Mouse (Mus musculus) liver, postnatal 0 days (tissue): ENCODE measurements at regions not wholly inside any gene's neighbourhood (a gene's known extent, or its start where the extent isn't known, plus 50 kb on each side); places are given as distances from the start of the nearest gene placed in this dataset.

Experiments
- CTCF ChIP-seq: sonication (generic); IDR thresholded peaks from 2 replicates; pipeline ENCODE4 v1.5.1; 2016; ENCODE audit warnings: antibody characterized with exemption, low read depth
- EP300 ChIP-seq: IDR thresholded peaks from 2 replicates; pipeline ENCODE4 v1.6.1; 2016; ENCODE audit warnings: antibody characterized with exemption, low read depth, mild to moderate bottlenecking

GRCm38 (mm10) chr10:96783966-96784365, 167.2 kb downstream of the Btg1 start:
- TF ChIP-seq CTCF: no peak
- TF ChIP-seq EP300: no peak
